Comparison of ENCODE assay signal across 8 mouse cellular contexts in the genomic region with DNA sequence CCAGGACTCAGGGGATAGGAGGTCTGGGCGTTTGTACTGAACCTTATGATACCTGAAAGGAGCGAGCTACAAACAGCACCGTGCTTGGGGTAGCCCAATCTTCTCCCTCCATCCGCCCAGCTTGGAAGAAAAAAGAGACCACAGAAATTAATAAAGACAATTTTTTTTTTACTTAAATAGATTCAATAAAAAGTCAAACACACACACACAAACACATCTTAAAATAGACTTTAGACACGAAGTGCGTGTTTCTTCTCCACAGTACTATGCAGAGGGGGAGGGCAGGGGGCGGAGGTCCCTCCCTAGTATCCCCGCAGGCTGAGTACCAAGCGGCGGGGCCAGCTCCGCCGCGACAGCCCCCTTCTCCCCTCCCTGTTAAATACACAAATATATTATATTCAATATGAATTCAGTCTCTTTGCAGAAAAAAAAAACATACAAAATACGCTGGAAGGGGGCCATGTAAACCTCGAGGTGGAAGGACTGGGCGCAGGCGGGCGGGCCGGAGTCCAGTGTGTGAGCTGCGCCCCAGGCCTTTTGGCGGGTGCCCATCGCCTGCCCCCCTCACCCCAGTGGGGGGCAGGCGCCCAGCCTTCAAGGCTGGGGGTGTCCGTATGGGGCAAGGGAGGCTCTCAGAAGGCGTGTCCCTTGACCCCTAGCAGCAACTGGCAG. TPM values are rescaled to one million over a fixed set of nuclear protein-coding genes. Genes with fewer than 3 reads are reported as not detected.
DNase-seq lines count a peak whose midpoint lies in the region; ATAC-seq and TF ChIP-seq lines count a peak whose summit lies in the region.

No protein-coding gene starts in this region.

- peak overlapping the region; percentile 96 for H3K4me2 ChIP-seq in intestine, postnatal 0 days (replicated peaks; ENCODE audit: low read depth)

- WGBS in intestine, postnatal 0 days: under 1% methylated on average over 25 of the region's 25 CpGs
- 1% methylated on average over 25 of the region's 25 CpGs for WGBS in small intestine, adult 2 months

- H3K9me3 ChIP-seq in intestine, postnatal 0 days (ENCODE audit: control insufficient read depth): no peaks in the 10 kb centered on the region

- no peak for TF ChIP-seq CTCF in testis, adult 2 months (IDR thresholded peaks at IDR 0.05; ENCODE audit: control insufficient read depth, insufficient read depth, insufficient replicate concordance, low read depth, low read length)
- TF ChIP-seq CTCF in intestine, postnatal 0 days (IDR thresholded peaks at IDR 0.05; ENCODE audit: low read depth): no peak
- TF ChIP-seq CTCF in small intestine, adult 2 months (IDR thresholded peaks at IDR 0.05; ENCODE audit: extremely low read depth, insufficient read length, insufficient replicate concordance, low read depth, low read length): no peak

- DNase-seq in cerebellum, adult 9-10 months: peak; percentile 68
- no peak for DNase-seq in cerebellum, postnatal 25 days
- DNase-seq in testis, postnatal 14 days (ENCODE audit: low spot score): no peak
- no peak for DNase-seq in spleen, adult 12 weeks (ENCODE audit: low spot score)
- DNase-seq in gastrocnemius, postnatal 4 days (ENCODE audit: low spot score in 2 of 2): no peak

- no peak for ATAC-seq in intestine, postnatal 0 days

- peak overlapping the region; percentile 80 for H3K4me3 ChIP-seq in testis, adult 2 months (ENCODE audit: control insufficient read depth, low read depth, low read length)
- H3K4me3 ChIP-seq in intestine, postnatal 0 days (ENCODE audit: low read depth, low read length): peak overlapping the region; percentile 80
- peak overlapping the region; percentile 92 for H3K4me3 ChIP-seq in small intestine, adult 2 months (ENCODE audit: low read depth, low read length)

- H3K4me1 ChIP-seq in testis, adult 2 months (ENCODE audit: control insufficient read depth, insufficient read depth, low read length): peaks cover 57% of the 10 kb centered on the region
- H3K4me1 ChIP-seq in intestine, postnatal 0 days (replicated peaks; ENCODE audit: control insufficient read depth, insufficient read depth, low read length): peaks cover 25% of the 10 kb centered on the region
- peaks cover 21% of the 10 kb centered on the region for H3K4me1 ChIP-seq in small intestine, adult 2 months (ENCODE audit: control insufficient read depth, insufficient read depth, insufficient read length, low read length)

- no peaks in the 10 kb centered on the region; the same call in 1 of the 2 replicates for H3K27me3 ChIP-seq in testis, adult 2 months (ENCODE audit: control insufficient read depth, insufficient read depth, low read length)
- H3K27me3 ChIP-seq in intestine, postnatal 0 days (replicated peaks; ENCODE audit: control insufficient read depth, insufficient read depth, low read length): no peaks in the 10 kb centered on the region
- H3K27me3 ChIP-seq in small intestine, adult 2 months (ENCODE audit: control insufficient read depth, insufficient read depth, low read length): no peaks in the 10 kb centered on the region

- no peak; the same call in 1 of the 2 replicates for TF ChIP-seq POLR2A in testis, adult 2 months (IDR thresholded peaks at IDR 0.05; ENCODE audit: control insufficient read depth, low read depth, low read length)
- no peak for TF ChIP-seq POLR2A in small intestine, adult 2 months (IDR thresholded peaks at IDR 0.05; ENCODE audit: low read depth, low read length)

- peak overlapping the region; percentile 87 for H3K9ac ChIP-seq in intestine, postnatal 0 days (ENCODE audit: low read depth, low read length)

- no peaks in the 10 kb centered on the region for H3K36me3 ChIP-seq in testis, adult 2 months (ENCODE audit: control insufficient read depth, insufficient read depth, low read length)
- peaks cover 13% of the 10 kb centered on the region for H3K36me3 ChIP-seq in intestine, postnatal 0 days (ENCODE audit: control insufficient read depth, insufficient read depth)
- H3K36me3 ChIP-seq in small intestine, adult 2 months (ENCODE audit: control insufficient read depth, insufficient read depth, low read length): peaks cover 4% of the 10 kb centered on the region; the same call in 1 of the 2 replicates

- H3K27ac ChIP-seq in testis, adult 2 months (ENCODE audit: control insufficient read depth, insufficient read depth, low read depth, low read length): peak overlapping the region; percentile 82
- H3K27ac ChIP-seq in intestine, postnatal 0 days (ENCODE audit: low read depth, low read length): peak overlapping the region; percentile 97
- peak overlapping the region; percentile 94 for H3K27ac ChIP-seq in small intestine, adult 2 months (ENCODE audit: insufficient read depth, low read depth, low read length)

RNA-seq across cellular contexts. Expression of gene Junb, which starts 1.6 kb away (rescaled TPM):
- polyA plus RNA-seq in testis, adult 2 months (2012; rRNA removed): 5.7 and 9.3 TPM in 2 replicates
- polyA plus RNA-seq in intestine, postnatal 0 days (2015; fragmentation: Nextera tagmentation; extraction: Ambion mirVana): 42.8 and 47.6 TPM in 2 replicates
- polyA plus RNA-seq in small intestine, adult 2 months (2012; rRNA removed): 122 and 329 TPM in 2 replicates
- total RNA-seq in gastrocnemius, postnatal 4 days (2021): 10 to 100 TPM in 1 of 2 experiments, 1 to 10 TPM in 1; 10.0 to 10.1 TPM

RNA-seq across cellular contexts. Expression of gene Rnaseh2a, which starts 7.3 kb away (rescaled TPM):
- polyA plus RNA-seq in testis, adult 2 months (2012; rRNA removed): 1,424 and 1,585 TPM in 2 replicates
- polyA plus RNA-seq in intestine, postnatal 0 days (2015; fragmentation: Nextera tagmentation; extraction: Ambion mirVana): 53.2 and 57.6 TPM in 2 replicates
- 14.5 and 29.1 TPM in 2 replicates for polyA plus RNA-seq in small intestine, adult 2 months (2012; rRNA removed)
- 10 to 100 TPM; 38.7 to 45.2 TPM for total RNA-seq in gastrocnemius, postnatal 4 days (2021)

RNA-seq across cellular contexts. Expression of gene Prdx2, which starts 7.5 kb away (rescaled TPM):
- 59.6 and 68.5 TPM in 2 replicates for polyA plus RNA-seq in testis, adult 2 months (2012; rRNA removed)
- 313 and 319 TPM in 2 replicates for polyA plus RNA-seq in intestine, postnatal 0 days (2015; fragmentation: Nextera tagmentation; extraction: Ambion mirVana)
- 70.6 and 141 TPM in 2 replicates for polyA plus RNA-seq in small intestine, adult 2 months (2012; rRNA removed)
- 100 to 1,000 TPM; 317 to 327 TPM for total RNA-seq in gastrocnemius, postnatal 4 days (2021)

RNA-seq across cellular contexts. Expression of gene Gm49661, which starts 7.7 kb away (rescaled TPM):
- 477 and 542 TPM in 2 replicates for polyA plus RNA-seq in testis, adult 2 months (2012; rRNA removed)
- 1.3 and 2.1 TPM in 2 replicates for polyA plus RNA-seq in intestine, postnatal 0 days (2015; fragmentation: Nextera tagmentation; extraction: Ambion mirVana)
- polyA plus RNA-seq in small intestine, adult 2 months (2012; rRNA removed): 3.2 TPM in 1 of 2 replicates, not detected in the other
- total RNA-seq in gastrocnemius, postnatal 4 days (2021): 1 to 10 TPM in 1 of 2 experiments, not detected in 1; 2.0 TPM

RNA-seq across cellular contexts. Expression of gene Hook2, which starts 13.5 kb away (rescaled TPM):
- polyA plus RNA-seq in testis, adult 2 months (2012; rRNA removed): 55.4 and 62.0 TPM in 2 replicates
- polyA plus RNA-seq in intestine, postnatal 0 days (2015; fragmentation: Nextera tagmentation; extraction: Ambion mirVana): 68.6 and 75.4 TPM in 2 replicates
- polyA plus RNA-seq in small intestine, adult 2 months (2012; rRNA removed): 26.3 and 56.9 TPM in 2 replicates
- total RNA-seq in gastrocnemius, postnatal 4 days (2021): 1 to 10 TPM; 3.5 to 4.5 TPM

Comparison
In these comparisons a context has a peak if more than half of its experiments do, and no peak if none do; other contexts are left out.
1. RNA of gene Rnaseh2a, which starts 7.3 kb away (polyA plus RNA-seq): 1,424 to 1,585 TPM in testis, adult 2 months; 53.2 to 57.6 TPM in intestine, postnatal 0 days and 14.5 to 29.1 TPM in small intestine, adult 2 months; every median in the first group is over 10 times any median in the second.
2. Peak in every context shown above with its lines, with median percentiles within 50 percentile points of each other: H3K27ac ChIP-seq and H3K4me3 ChIP-seq.